Mouse (Mus musculus) right cerebral cortex, postnatal 36 days (tissue): ENCODE data around the gene Zfp639.
A peak's percentile ranks its signal among the peaks of the same experiment; 100 is the strongest.

Experiments
- DNase-seq, 2 experiments: peaks; one replicate each; pipeline ENCODE4 v3.0.0; 2022; ENCODE audit warnings: low spot score in 2 of 2, mixed read lengths in 1 of 2

The Zfp639 gene

DNA sequence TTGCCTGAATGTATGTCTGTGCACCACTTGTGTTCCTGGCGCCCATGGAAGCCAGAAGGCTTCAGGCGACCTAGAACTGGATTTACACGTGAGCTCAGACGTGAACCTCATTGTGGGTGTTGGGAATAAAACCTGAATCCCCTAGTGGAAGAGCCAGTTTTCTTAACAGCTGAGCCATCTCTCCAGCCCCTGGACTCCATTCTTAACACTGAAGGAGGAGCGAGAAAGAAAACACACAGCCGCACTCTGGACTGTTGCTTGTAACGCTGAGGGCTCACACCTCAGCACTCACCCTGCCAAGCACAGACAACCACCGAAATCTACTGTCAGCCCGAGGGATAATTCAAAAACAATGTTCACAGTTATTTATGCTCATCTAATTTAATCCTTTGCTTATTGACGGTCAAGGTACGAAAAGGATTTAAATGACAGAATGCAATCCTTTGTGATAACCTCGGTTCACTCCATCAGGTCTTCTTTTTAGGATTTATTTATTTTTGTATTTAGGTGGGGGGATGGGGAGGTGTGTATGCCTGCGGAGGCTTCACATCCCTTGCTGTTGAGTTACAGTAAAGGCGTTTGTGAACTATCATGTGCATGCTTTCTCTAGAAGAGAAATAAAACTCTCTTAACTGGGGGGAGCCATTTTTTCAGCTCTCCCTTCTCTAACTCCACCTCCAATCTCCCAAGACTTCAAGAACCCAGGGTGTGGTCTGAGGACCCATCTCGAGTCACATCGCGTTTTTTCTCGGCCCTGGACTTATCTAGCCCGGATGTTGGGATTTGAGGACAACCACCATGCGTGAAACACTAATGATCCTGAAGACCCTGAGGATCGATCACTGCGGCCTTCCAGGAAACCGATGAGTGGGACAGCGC lies at the start of gene Zfp639:
Gene Zfp639 (plus strand): TSS at position 764 of the 879 bp plus-strand sequence.
- no peak for DNase-seq

DNA sequence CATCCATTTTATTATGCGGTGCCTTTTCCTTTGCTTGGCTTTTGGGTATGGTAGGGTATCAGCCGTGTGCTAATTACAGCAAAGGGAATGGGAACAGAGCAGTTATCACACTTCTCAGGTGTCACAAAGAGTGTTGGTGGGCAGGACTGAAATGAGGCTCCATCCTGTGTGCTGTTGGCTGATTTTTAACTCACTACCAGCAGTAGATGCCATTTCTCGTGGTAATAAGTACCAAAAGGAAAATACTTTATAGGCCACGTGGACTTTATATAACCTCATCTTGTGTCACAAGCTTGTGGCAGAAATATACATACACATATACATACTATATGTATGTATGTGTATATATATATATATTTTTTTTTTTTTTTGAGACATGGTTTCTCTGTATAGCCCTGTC lies 42.7 kb upstream of the Zfp639 start:
- no peak for DNase-seq

DNA sequence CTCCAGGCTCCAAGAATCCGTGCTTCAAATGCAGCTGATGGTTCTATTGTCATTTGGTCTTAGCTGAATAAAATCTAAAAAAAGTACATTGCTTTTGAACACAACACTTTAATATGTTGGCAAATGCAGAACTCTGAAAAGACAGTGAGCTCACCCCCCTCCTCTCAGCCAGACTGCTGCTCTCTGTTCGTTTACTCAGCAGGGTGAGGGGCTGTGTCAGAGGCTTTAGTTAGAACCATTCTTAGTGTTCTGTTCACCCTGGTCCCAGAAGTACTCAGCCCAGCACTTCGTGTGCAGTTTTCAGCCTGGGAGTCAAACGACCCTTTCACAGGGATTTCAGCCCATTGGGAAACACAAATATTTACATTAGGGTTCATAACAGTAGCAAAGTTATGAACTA lies 41.6 kb upstream of the Zfp639 start:
- no peak for DNase-seq

DNA sequence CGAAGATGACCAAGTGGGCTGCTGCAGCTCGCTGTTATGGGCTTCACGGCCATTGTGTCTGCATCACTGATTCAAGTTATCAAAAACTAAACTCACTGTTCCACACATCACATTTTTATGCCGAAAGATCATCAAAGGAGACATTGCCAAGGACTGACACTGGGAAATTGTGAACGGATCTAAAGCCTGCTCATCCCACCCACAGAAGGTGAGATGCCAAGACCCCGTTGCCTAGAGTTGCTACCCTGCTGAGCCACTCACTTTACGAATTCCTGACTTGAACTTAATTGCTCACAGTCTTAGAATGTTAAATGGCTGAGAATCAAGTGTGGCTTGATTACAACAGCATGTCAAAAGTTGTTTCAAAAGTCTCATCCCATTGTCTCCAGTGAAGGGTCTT lies 39.6 kb upstream of the Zfp639 start:
- DNase-seq: no peak

DNA sequence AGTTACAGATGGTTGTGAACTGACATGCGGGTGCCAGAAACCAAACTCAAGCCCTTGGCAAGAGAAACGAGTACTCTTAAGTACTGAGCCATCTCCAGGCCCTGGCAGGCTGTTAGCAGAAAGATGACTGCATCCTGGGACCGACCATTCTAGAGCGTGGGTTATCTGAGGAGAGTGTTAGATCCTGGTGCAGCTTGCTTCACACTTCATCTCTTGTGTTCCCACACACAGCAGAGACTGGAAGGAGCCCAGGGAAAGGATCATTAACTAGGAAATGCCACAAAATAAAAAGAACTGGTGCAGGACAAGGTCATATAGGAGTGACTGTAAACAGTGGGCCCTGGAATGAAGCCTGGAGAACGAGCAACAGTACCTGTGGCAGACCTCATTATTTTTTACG lies 39.0 kb upstream of the Zfp639 start:
- peak; percentile 26 to 43 for DNase-seq

DNA sequence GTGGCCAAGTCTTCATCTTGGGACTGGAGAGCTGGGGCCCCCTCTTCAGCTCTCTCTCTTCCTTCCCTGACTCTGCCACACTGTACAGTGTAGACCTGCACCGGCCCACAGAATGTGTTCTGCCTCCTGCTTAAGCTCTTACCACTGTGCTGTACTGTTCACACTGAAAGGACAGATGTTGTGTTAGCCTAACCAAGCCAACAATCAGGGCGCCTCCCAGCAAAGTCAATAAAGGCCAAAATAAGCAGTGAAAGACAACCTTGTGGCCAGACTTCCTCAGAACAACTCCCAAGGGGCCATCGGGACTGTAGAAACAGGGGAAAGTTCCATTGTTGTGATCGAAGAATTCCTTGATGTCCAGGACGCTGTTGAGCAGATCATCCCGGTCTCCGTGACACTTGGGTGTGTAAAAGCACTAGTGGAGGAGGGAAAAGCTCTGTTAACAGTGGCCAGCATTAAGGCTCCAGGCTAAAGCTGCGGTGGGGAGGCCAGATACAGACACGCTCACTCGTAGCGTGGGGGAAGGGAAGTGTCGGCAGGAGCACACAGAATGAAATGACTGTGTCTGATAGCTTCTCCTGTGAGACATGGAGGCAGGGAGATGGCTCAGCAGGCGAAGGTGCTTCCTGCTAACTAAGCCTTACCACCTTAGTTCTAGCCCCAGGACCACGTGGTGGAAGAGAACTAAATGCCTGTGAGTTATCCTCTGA lies 37.7 kb upstream of the Zfp639 start:
- DNase-seq: no peak

DNA sequence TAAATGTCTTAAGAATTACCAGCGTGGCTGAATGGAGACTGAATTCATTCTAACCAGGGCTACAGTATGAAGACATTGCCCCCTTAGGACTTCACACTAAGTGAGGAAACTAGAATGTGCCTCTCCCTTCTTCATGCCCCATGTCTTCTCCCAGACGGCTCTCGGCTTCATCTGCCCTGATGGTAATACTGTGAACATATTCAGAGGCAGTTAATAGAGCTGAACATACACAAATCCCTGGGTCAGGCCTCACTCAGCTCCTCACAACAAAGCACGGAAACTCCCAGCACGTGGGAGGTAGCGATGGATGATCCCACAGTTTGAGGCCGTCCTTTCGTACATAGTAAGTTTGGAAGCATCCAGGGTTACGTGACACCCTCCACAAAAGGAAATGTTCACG lies 36.9 kb upstream of the Zfp639 start:
- DNase-seq: no peak

DNA sequence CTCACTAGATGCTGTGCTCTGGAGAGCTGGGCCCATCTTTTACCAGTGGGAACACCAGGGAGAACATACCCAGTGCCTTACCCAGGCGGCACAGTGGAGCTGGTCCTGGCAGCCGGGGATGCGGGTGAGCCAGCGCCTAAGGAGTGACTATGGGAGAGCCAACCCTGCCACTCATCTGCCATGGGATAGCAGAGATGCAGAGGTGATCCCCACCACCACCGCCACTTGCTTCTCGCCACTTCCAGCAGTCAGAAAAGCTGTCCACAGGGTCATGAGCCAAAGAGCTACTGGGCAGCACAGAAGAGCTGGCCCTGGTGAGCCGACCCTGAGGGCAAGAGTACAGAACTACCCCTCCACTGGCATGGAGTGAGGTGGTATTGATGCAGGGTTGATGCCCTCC lies 30.1 kb upstream of the Zfp639 start:
- DNase-seq: no peak

DNA sequence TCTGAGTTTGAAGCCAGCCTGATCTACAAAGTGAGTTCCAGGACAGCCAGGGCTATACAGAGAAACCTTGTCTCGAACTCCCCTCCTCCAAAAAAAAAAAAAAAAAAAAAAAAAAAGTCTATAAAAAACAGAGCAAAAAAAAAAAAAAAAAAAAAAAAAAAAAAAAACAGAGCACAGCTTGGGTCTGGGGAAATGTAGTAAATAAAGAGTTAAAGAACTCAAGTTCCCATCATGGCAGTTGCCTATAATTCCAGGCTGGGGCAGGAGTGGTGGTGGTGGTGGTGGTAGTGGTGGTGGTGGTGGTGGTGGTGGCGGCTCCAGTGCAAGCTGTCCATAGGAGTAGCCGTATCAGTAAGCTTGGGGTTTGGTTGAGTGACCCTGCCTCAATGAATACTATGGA lies 27.0 kb upstream of the Zfp639 start:
- DNase-seq: no peak

DNA sequence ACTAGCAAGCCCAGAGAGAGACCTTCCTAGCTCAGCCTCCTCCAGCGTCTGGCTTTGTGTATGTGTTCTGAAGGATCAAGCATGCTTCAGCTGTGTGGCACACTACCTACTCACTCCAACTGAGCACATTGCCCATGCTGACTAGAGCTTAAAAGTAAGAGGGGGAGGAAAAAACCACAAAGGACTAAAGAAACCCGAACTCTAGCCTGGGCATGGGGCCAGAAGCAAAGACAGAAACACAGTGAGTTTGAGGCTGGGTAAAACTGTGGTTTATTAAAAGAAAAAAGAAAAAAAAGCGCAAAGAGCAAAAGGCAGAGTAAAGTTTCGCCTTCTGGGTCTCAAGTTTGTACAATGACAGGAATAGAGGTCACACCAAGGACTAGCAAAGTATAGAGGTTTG lies 23.5 kb upstream of the Zfp639 start:
- DNase-seq: no peak

DNA sequence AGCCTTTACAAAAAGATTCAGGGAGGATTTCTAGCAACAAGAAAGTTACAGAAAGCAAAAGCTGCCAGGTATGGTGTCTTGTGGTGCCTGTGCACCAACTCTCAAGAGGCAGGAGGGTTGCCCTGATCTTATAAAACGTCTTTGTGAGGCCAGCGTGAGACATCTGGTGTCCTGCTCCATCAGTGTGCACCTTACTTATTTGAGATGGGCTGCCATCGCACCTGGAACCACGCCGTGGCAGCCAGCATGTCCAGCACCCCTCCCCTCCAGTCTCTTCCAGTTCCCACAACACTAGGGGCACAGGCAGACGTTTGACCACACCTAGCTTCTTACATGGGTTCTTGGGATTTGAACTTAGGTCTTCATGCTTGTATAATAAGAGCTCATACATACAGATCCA lies 21.9 kb upstream of the Zfp639 start:
- DNase-seq: no peak

DNA sequence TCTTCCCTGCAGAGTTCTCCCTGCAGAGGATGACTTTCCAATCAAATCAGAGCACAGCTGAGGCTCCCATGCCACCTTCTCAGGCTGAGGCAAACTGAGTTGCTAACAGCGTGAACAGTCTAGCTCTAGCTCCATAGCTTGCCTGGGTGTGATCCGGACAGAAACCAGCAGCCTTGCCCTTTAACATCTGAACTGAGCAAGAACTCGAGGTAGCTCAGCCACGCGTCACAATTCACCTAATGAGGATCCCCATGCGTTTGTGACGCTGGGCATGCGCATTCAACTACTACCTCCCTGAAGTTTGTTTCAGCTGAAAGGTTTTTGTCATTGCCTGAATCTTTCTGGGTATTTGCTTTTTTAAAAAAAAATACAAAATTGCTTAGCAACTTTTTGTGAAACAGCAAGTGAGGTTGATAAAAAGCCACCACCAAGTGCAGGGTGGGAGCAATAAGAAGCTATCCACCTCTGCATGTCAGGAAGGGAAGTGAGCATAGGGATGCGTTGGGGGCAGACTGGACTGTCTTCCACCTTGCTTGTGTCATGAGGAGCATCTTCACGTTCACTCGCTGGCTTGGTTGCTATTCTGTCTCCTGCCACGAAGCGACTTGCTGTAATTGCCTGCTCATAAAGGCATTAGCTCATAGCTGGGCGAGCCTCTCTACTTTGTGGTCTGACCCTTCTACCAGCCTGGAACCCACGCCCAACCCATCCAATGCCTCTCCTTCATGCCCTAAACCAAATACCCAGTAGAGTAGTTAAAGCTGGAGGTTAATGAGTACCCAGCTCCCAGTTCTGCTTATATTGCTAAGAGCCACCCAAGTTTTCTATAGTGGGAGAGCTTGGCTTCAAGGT lies 19.8 kb upstream of the Zfp639 start:
- no peak for DNase-seq

DNA sequence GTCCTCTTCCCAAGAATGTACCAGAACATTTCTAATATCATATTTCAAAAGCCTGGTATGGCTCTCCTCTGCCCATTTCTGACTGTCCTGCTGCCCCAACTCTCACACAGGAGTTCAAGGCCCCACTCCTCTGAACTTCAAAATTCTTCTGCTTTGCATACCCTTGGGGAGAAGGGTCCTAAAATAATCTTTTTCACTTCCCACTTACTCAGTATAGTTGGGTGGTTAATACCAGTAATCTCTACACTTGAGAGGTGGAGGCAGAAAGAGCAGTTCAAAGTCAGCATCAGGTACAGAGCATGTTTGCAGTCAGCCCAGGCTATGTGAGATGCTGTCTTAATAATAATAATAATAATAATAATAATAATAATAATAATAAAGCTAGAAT lies 19.1 kb upstream of the Zfp639 start:
- DNase-seq: no peak

DNA sequence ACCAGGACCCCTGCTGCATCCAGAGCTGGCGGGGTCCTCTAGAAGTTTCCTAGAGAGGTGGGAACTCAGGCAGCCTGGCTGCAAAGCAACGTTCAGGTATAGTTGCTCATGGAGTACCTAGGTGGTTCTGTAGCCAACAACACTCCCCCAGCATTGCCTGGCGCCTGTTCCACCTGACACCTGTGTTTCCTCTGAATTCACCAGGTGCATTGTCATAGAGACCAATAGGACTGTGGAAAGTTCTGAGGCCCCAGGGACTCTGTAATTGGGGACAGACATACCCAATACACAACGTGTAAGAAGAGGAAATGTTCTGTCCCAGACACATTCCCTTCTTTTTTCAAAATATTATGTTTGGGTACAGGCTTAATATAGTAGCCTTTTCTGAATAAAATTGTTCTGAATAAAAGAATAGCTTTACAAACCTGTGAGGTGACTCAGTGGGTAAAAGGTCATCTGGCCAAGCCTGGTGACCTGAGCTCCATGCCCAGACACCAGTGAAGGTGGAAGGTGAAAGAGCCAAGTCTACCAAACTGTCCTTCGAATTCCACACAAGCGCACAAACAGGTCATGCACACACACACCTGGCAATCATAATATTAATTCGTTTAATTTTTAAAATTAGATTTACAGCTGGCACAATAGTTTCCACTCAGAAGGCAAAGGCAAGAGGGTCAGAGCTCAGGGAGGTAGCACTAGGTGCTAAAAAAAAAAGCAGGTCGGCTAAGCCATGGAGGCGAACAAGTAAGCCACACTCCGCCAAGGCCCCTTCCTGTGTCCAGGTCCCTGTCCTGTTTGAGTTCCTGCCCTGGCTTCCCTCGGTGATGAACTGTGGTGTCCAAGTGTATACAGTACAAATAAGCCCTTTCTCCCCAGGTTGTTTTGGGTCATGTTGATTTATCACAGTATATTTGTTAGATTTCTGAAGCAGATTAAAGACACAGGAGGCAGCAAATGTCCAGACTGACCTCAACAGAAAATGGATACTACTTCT lies 17.7 kb upstream of the Zfp639 start, which contains the start of gene Kcnmb3:
Gene Kcnmb3 (minus strand): TSS at position 135 of the 994 bp plus-strand sequence.
- no peak for DNase-seq

DNA sequence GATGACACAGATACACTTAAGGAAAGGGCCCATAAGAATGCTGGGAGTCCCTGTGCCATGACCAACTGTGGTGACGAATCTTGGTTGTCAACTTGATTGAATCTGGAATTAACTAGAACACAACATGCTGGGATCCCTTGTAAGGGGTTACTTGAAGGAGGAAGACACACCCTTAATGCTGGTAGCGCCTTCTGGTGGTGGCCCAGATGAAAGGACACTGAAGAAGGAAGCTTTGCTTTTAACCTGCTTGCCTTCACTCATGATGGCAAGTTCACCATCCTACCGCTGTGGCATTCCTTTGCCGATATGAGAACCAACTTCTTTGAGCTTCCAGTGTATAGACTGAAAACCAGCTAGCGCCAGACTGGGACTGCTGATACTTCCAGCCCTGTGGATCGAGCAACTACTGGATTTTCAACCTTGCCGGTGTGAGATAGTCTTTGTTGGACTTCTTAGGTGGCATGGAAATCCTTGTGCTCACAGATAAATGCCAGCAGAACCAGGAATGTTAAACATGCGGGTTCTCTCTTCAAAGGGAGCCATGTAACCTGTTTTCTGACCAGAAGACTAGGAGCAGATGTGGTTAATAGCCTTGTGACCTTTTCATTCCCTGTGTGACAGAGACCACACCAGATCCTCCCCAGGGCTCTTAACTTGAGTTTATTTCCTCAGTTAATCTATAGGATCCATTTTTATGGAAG lies 15.5 kb upstream of the Zfp639 start:
- DNase-seq: no peak

DNA sequence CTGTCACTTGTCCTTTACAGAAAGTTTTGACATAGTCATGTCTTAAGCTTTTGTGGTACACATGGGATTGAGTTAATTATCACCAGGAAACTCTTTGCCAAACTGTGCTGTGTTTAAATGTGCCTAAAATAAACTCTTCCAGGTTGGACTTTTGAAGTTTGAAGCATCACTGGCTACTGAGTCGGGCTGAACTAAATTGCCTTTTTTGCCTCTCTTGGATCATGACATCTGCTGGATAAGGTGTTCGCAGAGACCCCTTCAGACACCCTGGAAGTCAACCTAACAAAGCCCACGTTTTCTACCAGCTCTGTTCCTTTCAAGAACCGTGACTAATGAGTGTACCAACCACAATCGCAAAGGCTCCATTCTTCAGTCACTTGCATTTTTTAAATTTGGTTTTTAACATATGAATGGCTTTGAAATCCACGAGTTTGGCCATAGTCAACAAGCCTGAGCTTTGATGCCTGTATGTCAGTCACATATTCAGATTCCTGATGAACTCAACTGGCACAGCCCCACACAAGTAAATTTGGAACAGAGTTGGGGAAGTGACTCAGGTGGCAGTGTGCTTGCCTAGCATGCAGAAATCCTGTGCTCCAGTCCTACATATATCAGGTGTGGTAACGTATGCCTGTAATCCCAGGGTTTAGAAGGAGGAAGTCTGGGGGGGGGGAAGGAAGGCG lies 14.8 kb upstream of the Zfp639 start:
- DNase-seq: no peak

DNA sequence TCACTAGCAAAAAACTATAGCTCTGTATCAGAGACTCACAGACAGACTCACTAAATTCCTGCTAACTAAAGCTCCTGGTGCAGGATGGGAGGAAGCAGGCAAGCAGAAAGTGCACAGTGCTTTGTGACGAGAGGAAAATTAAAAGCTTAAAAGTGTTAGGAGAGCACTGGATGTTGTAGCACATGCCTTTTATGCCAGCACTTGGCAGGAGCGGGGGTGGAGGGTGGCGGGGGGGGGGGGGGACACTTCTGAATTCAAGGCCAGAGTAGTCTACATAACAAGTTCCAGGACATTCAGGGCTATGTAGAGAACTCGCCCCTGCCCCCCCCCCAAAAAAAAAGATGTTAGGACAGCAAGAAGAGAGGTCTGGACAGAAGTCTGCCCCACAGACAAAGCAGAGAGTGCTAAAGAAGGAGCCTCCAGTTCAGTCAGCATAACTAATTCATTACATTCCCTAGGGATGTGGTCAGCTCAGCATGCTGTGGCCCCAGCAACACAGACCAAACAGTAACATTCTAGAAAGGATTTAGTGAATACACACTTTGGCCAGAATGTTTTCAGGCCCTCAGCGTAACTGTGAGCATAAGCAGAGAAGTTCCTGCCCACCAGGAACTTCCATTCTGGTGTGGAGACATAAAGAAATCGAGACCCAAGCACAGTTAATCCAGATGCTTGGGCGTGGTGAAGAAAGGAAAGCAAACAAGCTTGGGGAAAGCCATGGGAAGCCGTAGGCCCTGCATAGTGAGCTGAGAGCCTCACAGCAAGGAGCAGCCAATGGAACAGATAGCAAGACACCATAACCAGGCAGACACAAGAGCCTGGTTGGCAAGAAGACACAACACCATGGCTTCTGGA lies 14.0 kb upstream of the Zfp639 start:
- DNase-seq: no peak

DNA sequence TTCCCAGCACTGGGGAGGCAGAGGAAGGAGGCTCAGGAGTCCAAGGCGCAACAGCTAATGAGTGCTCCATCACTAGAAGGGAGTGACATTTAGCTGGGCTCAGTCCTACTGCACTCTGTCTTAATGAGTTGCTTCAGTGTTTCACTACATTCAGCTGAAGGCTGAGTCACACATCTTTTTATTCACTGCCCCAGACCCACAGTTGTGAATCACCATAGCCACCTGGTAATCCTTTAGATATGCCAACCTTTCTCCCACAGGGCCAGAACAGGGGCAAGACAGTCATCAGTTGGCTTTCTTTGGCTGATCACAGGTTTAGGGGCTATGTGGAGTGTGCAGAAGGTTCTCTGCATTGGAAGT lies 13.4 kb upstream of the Zfp639 start:
- no peak for DNase-seq

DNA sequence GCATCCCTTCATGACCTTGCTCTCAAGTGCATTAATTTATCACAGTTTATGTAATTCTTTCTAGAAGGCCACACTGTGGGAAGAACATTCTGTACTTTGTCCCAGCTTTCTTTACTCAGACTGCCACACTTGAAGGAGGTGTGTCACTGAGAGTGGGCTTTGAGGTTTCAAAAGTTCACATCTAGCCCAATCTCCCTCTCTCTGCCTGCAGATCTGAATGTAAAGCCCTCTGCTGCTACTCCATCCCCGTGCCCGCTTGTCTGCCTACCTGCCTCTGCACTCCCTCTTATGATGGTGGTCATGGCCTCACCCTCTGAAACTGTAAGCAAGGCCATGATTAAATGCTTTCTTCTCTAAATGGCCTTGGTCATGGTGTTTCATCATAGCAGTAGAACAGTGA lies 9.7 kb upstream of the Zfp639 start:
- no peak for DNase-seq
